Mouse (Mus musculus) right cerebral cortex, postnatal 4 days (tissue): ENCODE measurements around the gene Cacna1e.
A peak's percentile ranks its signal among the peaks of the same experiment; 100 is the strongest.

ENCODE experiments used
- DNase-seq: peaks from one replicate; pipeline ENCODE4 v3.0.0-alpha.2; 2022

The Cacna1e gene

DNA sequence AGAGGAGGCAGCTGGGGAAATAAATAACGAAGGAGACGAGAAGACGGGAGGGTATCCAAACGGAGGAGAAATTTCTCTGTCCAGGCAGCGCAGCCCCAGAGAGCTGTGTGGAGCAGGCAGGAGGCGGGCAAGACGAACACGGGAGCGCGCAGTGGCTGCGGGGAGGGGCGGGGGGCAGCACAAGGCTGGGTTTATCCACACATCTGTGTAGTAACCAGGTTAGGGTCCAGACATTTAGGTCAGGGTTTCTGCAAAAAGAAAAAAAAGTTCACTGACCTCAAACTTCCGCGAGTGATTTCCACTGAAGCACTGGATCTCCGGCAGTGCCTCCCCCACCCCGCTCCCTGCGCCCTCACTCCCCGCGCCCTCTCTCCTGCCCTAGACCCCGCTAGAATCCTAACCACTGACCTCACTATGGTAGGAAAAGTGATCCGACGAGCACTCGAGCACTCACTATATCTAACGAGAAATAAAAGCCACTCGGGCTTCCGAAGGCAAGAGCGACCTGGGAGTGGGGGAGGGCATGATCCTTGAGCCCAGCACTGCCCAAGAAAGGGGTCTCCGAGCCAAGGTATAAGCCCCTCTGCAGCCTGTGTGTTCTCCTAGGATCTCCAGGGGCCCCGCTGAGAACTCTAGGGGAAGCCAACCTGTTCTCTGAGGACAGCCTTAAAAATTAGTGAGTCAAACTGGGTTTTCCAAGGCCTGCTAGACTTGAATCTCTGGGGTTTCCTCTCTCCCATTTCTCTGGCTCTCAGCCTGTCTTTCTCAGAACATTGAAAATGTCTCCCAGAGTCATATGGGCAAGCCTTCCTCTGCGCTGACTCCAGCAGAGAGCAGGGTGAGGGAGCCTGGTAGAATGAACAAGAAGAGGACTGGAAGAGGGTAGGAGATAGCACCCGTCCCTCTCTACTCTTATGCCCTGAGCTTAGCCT lies at the start of gene Cacna1e:
Gene Cacna1e, minus strand, starts transcription at position 227 of the 932 bp plus-strand sequence.
- peak; percentile 43 for DNase-seq

DNA sequence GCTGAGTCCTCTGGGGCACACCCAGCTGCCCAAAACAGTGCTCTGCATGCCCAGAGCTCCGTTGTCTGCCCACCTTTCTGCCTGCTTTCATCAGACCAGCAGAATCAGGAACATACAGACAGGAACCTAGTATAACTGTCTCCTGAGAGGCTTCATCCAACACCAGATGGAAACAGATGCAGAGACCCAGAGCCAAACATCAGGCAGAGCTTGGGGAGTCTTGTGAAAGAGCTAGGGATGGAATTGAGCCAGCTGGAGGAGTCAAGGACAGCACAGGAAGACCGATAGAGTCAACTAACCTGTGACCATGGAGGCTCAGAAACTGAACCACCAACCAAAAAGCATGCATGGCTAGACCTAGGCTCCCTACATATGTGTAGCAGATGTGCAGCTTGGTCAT lies 34.1 kb upstream of the Cacna1e start:
- no peak for DNase-seq

DNA sequence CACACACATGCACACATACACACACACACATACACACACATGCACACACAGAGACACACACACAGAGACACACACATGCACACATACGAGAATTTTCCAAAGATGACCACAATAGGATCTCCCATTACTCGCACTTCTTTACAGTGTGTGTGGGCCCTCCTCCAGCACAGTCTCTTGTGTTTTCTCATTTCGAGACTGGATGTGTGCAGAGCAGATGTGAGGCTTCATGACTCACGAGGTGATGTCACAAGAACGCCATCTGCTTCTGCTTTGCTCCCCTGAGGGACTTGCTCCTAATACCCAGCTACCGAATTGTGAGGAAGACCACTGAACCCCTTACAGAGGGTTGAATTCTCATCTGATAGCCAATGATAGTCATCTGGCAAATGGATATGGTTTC lies 33.1 kb upstream of the Cacna1e start:
- no peak for DNase-seq

DNA sequence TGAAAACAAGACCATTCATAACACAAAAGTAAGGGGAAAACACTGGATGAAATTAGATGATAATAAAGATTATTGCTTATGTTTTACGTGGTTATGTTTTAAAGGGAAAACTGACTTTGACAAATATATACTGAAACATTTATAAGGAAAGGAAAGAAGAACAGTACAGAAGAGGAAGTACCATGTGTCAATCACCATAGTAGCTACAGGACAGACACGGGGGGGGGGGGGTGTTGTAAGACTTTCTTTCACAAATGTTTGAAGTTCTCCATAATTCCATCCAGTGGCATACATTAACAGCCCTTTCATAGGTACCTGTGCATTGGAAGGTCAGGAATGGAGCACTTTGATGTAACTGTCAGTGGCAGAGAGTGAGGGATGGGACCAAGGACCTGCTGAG lies 25.3 kb upstream of the Cacna1e start:
- no peak for DNase-seq

DNA sequence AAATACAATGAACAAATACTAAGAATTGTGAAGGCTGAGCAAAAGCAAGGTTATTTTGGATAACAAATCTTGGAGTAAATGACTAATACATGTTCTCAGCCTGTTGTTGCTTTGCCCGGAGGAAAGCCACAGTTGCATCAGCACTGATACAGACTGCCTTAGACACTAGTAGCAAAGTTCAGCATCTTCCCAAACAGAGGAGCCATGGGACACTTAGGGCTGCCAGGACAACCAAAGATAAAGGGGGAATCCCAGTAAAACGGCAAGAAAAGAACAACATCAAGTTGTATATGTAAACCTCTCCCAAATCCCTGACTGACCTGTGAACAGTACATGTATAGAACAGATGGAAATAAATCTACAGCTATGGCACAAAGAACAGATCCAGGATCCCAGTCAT lies 13.1 kb upstream of the Cacna1e start:
- DNase-seq = no peak

DNA sequence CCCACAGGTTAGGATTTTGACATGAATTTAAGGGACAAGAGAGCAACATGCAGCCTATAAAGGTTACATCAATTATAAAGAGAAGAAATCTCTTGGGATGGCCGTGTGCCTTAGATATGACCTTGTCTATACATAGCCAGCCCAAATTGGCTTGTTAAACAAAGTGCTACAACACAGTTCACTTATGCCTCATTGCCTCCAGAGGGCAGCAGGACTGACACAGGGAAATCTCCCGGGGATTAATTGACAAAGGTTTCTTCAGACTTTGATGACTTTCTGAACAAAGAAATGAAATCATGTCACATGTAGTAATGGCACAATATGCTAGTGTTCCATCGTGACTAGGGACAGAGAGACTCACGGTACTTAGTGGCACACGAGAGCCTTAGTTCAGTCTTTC lies 5.9 kb upstream of the Cacna1e start:
- no peak for DNase-seq

DNA sequence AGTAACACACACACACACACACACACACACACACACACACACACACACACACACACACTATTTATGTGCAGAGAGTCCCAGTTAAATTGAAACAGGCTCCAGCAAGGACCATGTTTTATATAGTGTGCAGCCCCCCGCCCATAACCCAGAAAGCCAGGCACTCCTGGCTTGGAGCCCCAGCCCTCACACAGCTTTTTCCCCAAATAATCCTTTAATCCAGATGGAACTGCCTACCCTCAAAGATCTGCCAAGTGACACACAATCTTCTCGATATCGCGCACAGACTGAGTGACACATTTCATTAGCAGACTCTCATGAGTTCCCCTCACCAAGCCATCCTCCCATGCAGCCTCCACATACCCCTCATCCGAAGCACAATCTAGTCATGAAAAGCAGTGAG lies 4.2 kb upstream of the Cacna1e start:
- no peak for DNase-seq

DNA sequence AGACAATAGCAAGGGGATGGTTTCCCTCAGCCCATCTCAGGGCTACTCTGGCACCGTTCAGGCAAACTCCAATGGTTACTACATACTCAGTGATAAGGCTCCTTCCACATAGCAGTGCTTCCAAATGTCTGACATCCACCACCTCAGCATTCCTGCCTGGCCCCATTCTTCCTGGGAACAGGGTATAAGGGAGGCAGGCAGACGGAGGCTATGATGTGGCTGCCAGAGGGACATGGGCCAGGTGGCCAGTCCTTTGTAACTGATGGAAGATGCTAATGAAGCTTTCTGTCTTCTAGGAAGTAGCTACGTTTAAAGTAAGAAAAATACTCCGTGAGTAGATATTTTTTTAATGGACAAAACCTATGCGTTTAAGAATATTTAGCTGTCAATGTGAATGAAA lies 3.7 kb upstream of the Cacna1e start:
- DNase-seq = no peak

DNA sequence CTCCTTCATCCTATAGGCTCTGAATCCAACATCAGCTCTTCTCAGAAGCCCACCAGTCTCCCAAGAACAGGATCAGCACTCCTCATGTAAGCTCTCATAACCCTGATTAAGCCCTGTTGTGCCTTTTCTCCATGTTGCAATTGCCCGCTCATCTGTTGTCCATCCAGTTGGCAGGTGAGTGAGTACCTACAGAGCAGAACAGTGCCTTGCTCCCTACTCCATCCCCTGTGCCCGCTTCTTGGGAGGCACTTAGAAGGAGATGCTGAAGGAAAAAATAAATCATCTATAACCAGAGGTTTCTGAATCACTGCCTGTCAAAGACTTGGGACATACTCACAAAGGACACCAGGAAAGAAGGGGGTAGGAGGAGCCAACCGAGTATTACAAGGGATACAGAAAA lies 3.2 kb upstream of the Cacna1e start:
- DNase-seq = no peak

DNA sequence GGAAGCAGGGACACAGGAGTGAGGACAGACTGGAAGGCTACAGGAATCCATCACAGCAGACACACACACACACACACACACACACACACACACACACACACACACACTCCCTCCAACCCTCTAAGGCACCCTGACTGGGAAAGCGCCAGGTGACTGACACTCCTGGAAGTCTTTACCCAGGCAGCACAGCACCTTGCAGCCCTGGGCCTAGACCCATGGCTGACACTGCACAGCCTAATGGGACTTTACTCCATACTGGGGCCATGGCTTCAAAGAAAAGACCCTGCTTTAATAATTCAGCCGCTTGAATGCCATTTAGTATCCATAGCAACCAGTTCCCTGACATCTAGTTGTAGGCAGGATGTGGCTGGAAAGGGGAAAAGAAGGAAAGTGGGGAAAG lies 2.3 kb upstream of the Cacna1e start:
- peak; percentile 17 for DNase-seq

DNA sequence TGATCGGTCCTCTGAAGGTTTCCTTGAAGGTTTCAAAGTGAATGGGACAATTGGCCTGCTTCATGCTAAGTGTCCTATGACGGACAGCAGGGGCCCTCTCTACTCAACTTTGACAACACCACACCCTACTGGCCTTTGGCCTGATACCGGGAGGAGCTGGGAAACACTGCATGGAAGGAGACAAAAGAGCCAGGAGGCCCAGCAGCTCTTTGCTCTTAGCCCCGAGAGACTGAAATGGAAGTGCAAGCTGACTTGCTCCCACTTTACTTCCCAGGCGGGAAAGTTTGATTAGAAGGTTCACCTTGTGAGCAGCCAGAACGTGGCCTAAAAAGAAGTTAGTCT lies 877 bp upstream of the Cacna1e start:
- DNase-seq = no peak

DNA sequence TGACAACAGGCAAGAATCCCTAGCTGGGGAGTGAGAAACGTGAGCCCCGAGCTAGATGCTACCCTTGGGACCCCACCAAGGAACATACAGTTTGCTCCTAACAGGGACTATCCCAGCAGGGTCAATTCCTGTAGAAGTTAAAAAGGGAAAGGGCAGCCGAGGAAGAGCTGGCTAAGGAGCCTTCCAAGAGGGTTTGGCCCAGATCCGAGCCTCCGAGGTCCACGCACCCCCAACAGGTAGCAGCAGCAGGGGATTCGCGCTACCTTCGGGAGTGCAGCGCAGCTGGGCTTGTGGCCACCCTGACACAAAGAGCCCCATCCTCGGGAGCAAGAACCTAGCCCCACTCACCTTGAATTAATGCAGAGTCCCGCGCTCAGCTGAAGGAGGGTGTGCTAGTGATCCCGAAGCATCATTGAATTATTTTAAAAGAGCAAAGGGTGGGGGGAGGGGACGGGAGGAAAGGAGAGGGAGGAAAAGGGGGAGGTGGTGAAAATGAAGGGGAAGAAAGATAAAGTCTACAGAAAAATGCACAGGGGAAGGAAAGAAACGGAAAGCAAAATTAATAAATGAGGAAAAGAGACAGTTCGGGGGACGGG lies 607 bp downstream of the Cacna1e start:
- no peak for DNase-seq

DNA sequence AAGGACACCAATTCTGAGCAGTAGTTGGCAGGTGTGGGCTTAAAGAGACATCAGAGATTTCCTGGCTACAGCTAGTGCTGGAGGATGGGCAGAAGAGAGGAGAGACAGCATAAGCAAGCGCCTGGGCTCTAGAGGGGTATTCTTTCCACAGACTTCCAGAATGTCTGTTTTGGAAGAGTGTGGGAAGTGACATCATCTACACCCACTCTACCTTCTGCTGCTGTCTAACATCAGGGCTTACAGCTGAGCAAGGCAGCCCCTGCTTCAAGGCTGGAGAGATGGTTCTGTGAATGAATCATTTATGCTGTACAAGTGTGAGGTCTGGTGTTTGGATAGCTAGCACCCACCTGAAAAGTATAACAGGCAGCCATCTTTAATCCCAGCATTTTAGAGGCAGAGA lies 18.3 kb downstream of the Cacna1e start:
- no peak for DNase-seq

DNA sequence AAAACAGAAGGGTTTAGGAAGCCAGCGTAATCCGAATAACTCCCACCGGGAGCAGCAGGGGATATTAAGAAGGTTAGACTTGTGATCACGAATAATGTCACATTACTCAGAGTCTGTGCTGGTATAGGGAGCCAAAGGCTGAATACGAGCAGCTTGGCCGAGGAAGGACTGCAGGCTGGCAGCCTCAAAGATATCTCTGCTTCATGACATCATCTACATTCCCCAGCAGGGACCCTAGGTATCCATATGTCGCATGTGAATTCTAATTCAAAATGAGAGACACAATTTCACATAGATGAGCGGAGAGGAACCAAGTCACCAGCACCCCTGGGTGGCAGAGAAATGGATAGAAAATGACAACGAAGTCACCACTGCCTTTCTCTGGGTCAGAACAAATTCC lies 22.9 kb downstream of the Cacna1e start:
- no peak for DNase-seq

DNA sequence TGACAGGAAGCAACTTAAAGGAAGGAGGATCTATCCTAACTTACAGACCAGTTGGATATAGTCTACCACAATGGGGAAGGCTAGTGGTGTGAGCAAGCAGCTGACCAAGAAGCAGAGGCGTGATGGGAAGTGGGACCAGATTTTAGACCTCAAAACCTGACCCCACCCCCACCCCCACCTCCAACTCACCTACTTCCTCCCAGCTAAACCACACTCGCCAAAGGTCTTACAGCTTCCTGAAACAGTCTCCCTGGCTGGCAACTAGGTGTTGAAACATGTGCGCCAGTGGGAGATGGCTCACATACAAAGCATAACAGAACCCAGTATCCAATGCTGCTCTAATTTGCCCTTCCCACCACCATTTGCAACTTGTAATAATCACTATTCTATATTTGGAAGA lies 29.7 kb downstream of the Cacna1e start:
- no peak for DNase-seq

DNA sequence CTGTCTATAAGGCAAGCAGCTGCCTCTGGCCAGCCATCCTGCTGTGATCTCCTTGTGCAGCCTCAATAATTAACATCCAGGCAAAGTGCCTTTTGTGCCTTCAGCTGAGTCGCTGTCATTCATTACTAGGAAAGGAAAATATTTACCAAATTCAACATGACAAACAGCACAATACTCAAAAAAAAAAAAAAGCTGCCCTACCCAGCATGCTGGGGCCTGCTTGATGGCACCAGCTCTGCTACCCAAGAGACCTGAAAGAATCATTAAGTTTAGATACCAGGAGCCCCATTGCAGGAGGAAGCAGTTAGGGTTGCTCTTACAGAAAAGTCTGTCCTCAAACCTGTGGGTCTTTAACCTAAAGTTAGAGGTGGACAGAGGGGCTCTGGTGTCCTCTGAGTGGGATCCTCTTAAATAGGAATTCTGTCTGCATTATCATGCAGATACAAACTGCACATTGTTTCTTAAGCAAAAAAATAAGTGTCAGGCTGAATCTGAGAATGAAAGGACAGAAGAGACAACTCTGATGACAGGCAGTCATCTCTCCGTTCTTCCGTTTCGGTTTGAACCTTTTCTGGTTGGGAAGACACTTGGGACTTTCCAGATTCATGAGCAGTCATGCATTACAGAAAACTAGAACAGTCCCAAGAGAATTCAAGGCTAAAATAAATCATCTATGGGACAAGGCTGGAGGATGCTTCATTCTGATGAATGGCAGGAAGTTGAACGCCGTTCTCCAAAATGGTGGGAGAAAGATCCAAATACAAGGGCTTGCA lies 33.6 kb downstream of the Cacna1e start:
- no peak for DNase-seq

DNA sequence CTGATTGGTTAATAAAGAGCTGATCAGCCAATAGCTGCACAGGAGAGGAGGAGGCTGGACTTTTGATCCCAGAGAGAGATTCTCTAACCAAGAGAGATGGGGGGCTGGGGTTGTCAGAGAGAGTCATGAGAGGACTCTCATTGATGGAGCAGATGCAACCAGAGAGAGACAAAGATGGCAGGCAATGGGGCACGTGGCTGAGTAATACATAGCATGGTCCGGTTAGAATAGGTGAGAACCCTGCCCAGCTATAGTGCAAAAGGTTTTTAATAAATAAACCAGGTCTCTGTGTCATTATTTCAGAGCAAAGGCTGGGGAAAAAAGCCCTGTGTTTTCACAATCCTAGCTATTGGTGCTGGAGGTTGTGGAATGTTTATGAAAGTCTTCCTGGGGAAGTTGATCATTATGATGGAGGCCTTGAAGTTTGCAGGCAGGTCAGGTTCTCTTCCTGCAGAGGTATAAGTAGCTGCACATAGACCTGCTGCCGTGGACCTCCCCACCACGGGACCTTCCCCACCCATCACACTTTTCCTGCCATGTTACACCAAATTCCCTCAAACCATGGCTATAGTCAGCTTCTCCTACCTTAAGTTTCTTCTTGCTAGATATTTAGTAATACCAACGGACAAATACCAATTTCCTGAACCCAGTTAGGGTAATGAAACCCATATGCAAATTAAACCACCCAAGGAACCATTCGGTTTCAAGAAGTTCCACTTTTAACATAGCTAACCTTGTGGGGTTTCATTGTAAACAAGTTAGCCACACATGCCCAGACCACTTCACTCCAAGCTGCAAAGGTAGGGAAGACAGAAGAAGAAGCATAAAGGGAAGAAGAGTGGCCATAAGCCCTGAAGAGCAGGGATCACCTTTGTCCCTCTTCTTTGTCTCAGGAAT lies 35.4 kb downstream of the Cacna1e start:
- DNase-seq = no peak

DNA sequence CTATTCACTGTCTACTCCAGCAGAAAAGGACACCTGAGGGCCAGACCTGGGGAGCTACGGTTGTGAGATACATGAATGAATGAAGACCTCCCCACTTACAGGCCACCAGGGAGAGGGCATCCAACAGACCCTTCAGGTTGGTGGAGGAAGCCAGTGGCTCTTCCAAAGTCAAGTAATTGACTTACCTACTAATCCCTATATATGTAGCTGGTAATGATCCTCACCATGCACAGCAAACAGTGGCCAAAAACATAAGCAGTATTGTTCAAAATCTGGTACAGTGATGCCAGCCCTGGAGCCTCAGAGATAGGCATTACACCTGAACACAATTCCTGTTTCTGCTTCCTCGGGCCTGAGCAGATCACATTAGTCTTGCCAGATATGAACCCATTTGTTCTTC lies 37.4 kb downstream of the Cacna1e start:
- DNase-seq = no peak

DNA sequence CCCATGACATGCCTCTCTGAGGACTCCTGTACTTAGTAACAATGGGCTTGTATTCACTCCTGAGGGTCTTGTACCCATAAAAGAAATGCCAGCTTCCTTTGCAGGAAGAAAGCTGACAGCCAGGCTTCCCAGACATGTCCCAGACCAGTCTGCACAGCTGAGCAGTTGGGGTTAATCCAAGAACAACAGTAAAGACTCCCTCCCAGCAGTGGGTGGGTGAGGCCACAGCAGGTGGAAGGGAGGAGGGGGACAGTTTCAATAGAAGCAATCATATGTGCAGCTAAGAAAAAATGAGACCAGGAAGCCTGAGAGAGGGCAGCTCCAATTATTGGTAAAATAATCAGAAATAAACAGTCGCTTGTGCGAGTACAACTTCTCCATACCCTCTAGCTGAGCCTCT lies 40.9 kb downstream of the Cacna1e start:
- DNase-seq = no peak

DNA sequence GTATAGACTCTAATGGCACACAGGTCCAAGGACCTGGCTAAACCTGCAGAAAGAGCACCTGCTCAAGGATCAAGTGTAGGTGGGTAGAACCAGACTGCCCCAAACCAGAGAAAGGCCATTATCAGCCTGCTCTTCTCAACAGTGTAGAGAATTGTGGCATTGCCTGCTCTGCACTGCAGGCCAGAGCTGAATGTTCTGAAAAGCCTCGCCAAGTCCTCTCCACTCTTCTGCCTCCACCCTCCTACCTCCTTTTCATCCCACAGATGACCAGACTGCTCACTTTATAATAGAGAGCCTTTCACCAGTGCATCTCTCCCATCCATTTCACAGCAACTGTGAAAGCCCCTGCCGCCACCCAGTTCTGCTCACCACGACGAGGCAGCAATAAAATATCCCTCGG lies 42.0 kb downstream of the Cacna1e start:
- no peak for DNase-seq

DNA sequence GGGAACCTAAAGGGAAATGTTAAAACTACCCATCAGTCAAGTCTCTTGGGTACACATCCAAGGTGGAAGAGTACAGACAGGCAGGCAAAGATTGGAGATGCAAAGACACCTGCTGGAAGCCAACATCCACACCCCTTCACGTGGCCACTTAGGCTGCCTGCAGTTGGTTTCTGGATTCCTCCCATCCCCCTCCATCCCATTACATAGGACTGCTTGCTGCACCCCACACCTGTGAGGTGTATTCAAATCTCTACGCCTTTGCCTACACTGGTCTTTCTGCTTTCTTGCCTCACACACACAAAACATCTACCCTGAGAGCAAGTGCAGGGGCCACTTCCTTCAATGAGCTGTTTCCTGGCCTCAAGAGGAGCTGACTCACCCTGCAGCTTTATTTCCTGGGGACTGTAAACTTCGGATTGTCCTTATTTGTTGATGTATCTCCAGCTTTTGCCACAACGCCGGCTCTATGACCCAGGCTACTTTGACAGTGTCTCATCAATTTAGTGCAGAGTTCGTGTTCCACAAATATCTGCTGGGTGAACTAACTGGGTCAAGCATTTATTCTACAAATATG lies 43.2 kb downstream of the Cacna1e start:
- DNase-seq = no peak

DNA sequence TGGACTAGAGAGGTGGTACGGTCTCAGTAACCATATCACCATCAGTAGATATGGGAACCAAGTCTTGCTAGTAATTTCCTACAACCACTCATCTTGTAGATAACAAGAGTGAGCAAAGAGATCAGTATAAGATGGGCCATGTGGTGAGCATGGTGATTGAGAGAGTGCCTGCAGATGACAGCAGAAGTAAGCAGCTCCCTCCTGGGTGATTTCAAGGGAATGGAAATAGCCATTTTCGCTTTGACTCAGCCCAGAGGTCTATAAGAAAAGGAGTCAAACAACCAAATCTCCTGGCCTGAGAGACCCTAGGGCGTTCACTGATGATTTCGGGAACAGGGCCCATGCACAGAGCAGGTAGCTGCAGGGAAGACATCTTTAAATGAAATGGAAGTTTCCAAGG lies 45.0 kb downstream of the Cacna1e start:
- DNase-seq = no peak

DNA sequence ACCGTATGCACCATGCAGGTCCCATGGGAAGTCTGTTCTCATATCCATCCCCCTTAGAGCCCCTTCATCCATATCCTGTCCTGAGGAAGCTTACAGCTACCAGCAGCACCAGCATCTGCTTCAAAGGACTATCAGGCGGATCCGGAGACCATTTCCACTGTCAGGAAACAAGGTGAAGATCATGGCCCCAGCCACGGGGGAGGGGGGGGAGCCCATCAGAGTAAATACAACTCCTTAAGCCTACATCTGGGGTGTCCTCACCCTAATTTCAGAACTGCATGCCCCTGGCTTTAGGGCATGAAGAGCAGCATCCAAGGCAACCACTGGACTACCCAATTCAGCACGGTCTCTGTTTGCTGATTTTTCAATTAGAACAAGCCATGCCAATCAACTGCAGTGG lies 47.8 kb downstream of the Cacna1e start:
- DNase-seq = no peak
